Mouse (Mus musculus) neural tube, embryonic 11.5 days (tissue): ENCODE measurements around the gene Nsfl1c. TPM values are rescaled to one million over a fixed set of nuclear protein-coding genes. Genes with fewer than 3 reads are reported as not detected.

Source experiments
- polyA plus RNA-seq: library from polyadenylated mRNA; unstranded; fragments of >200 nt; fragmentation: Nextera tagmentation; extraction: Ambion mirVana; gene quantifications from 2 replicates; pipeline ENCODE4 v1.2.1, GENCODE M21; 2014

The Nsfl1c gene
- polyA plus RNA-seq, 1 experiment from 2014 or later, result 297 TPM

Other genes with a start within 250 kb of the Nsfl1c start
- not detected in 2 replicates for gene 4921509C19Rik, start 18.0 kb upstream of the Nsfl1c start, polyA plus RNA-seq
- 656 and 663 TPM in 2 replicates for gene Fkbp1a, start 48.3 kb downstream of the Nsfl1c start, polyA plus RNA-seq
- 1.3 and 1.4 TPM in 2 replicates for gene Sdcbp2, start 78.4 kb downstream of the Nsfl1c start, polyA plus RNA-seq
- 4.6 and 4.8 TPM in 2 replicates for gene Snph, start 138.4 kb downstream of the Nsfl1c start, polyA plus RNA-seq
- gene Rad21l, start 174.4 kb downstream of the Nsfl1c start, polyA plus RNA-seq, result 0.19 TPM in 2 replicates
- 6.5 and 8.2 TPM in 2 replicates for gene Tmem74b, start 207.8 kb downstream of the Nsfl1c start, polyA plus RNA-seq